Mouse (Mus musculus) right cerebral cortex, adult 2 months (tissue): ENCODE measurements at regions not wholly inside any gene's neighbourhood (a gene's known extent, or its start where the extent isn't known, plus 50 kb on each side); places are given as distances from the start of the nearest gene placed in this dataset.
"Not testable (repeated sequence)": the region's sequence is repeated elsewhere in the genome, so short reads cannot be mapped to it uniquely, and the experiment has no call there.

Experiments
- DNase-seq, 2 experiments: peaks; one replicate each; pipeline ENCODE4 v3.0.0; 2021 to 2022; ENCODE audit warnings: low spot score in 2 of 2

DNA sequence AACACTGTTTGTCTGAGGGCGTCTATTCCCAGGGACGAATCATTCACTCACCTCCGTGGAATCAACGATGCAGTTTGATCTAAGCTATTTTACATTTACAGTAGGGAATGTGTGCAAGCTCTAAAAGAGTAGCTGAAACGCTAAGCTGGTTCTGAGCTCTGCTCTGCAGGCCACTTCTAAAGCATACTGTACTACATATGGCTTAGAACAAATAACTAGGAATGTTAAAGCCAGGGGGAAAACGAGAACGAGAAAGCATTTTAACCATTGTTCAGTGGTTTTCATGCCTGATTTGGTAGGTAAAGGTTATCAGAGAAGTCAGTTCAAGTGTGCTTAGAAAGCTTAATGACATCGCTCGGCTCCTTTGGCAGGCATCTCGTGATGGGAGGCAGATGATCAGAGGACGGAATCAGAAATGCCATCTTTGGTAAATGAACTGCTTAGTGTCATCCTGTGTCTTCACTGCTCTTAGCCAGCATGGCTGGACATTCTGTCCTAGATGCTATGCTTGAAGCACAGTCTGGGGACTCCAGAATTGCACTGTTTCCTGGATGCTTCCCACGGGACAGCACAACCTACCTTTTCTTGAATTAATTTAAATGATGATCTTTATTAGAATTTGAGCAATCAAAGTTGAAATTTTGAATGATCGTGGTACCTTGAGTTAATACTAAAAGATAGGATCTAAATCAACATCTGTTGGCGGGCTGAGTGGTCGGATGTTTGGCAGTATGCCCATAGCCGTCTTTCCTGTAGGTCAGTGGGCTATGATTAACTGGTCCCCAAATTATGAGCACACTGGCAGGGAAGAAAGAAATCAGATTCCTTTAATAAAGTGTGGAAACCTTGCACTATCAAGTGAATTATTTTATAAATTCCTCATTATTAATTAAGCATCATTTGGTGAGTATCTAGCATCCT, 495.2 kb downstream of the Hace1 start:
- DNase-seq = no peak

DNA sequence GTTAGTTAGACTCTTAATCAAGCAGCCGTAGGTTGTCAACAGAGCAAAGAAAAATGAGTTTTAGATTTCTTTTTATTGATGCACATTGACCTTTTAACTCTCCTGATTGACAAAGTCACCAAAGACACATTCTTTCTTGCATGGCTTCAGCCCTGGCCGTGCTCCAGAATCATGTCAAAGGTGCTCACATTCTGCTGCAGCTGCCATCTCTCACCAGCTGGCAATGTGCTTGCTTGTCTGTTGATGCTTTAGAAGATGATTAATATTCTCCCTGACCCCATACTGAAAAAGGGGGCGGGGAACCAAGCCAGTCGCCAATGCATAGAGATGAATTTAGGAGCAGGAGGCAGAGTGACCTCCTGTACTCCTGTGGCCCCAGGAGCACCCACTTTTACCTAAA, 510.1 kb downstream of the Hace1 start:
- DNase-seq = no peak

DNA sequence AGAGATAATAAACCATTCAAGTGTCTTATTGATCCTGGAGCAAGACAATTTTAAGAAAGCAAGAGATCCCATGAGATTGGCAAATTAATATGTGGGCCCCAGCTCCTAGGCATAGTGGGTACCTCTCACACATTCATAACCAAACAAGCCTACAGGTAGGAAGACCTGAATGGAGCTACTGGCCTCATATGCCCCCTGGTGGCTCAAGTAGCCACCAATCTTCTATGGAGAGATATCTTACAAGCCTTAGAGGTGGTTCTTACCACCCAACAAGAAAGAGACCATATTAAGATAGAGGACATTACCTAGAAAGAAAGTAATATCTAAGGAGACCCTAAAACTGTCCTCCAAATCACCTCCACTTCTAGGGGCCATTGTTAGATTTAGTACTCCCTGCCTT, 523.2 kb downstream of the Hace1 start:
- no peak for DNase-seq

DNA sequence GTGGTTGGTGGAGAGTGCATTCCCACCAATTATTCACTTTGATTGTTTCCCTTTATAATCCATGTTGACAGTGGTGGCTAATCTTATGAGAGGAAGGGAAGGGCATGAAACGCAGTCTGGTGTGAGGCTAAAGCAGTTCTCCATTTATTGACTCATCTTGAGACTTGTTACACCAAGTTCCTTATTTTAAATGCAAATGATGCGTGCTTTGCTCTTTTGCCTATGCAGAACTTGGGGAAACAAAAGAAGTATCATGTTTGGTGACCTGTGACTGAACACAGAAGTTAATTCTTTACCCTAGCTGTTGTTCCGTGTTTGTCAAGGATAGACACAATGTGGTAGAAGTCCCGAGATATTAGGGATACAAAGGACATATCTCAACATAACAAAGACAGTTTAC, 531.2 kb downstream of the Hace1 start:
- DNase-seq = no peak

DNA sequence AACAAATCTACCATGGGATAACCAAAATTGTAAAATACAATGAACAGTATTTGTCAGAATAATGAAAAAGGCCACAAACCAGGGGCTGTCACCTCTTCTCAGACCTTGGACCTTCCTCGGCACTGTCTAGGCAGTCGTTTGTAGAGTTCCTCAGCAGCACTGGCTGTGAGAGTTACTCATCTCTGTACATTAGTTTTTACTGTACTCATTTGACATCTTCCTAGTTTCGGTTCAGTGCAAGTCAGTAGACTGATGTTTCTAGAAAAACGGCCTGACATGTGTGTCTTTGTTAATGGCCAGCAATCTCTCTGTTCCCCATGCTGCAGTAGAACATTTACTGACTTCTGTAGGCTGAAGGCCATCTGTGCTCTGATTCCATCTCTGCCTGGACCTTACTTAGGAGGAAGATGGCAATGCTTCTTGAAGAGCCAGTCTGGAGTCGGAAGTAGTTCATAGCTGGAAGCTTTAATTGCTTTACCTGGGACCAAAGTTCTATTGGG, 537.1 kb downstream of the Hace1 start:
- DNase-seq = no peak

DNA sequence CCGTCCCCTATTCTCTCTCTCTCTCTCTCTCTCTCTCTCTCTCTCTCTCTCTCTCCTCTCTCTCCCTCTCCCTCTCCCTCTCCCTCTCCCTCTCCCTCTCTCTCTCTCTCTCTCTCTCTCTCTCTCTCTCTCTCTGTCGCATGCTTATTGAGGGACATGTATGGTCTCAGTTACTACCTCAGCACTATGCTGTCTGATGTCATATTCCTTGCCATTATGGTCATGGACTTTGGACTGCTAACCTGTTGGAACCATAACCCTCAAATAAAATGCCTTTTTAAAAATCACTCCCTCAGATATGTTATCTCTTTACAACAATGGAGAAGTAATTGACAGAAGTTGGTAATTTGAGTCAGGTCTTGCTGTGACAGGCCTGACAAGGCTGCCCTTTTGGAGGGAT, 544.8 kb downstream of the Hace1 start:
- DNase-seq = not testable (repeated sequence)

DNA sequence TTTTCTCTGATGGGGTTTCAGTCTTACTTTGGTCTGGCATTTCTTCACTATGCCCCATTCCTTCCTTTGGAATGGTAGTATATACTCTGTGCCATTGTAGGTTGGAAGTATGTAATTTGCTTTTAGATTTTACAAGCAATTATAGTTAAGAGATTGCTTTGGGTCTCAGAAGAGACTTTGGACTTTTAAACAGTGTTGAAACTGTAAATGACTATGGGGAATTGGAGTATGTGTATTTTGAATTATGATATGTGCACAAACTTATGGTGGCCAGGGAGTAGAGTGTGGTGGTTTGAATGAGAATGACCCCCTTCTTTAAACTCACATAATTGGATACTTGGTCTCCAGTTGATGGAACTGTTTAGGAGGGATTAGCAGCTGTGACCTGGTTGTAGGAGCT, 546.2 kb downstream of the Hace1 start:
- no peak for DNase-seq

DNA sequence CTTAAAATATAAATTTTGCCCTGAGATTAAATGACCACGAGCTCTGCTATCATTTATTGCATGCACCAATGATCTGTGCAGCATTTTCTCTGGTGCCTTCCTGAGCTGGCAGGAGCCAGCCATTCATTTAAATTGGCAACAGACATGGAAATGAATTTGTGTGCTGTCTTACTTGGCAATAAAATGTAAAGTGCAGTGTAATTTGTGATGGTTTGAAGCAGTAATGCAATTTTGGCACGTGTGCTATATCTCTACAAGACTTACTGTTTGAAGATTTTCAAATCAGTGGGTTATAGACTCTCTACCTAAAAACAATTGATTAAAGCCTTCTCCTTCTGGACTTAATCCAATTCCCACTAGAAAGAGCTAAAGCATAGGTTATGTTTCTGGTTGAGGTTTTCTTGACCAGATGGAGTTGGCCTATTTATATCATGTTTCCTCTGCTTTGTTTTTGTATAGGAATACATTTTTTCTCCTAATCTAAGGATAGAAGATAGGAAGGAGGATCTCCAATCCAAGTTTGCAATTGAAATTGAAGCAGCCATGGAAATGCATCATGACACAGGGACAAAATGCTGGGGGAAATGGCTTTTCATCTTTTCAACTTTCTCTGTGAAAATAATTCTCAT, 557.6 kb downstream of the Hace1 start:
- no peak for DNase-seq

DNA sequence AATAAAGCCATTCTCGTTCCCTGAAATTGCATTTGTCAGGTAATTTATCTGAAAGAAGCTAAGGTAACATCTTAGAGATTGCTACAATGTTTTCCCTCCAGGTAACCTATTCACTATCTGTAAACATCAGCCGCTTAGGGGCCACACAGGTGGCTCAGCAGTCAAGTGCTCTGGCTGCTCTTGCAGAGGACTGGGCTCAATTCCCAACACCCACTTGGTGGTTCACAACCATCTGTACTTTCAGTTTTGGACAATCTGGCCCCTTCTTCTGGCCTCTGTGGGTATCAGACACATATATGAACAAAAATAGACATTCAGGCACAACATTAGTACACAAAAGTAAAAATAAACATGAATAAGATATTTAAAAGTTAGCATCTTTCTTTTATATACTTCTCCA, 596.4 kb downstream of the Hace1 start:
- no peak for DNase-seq

DNA sequence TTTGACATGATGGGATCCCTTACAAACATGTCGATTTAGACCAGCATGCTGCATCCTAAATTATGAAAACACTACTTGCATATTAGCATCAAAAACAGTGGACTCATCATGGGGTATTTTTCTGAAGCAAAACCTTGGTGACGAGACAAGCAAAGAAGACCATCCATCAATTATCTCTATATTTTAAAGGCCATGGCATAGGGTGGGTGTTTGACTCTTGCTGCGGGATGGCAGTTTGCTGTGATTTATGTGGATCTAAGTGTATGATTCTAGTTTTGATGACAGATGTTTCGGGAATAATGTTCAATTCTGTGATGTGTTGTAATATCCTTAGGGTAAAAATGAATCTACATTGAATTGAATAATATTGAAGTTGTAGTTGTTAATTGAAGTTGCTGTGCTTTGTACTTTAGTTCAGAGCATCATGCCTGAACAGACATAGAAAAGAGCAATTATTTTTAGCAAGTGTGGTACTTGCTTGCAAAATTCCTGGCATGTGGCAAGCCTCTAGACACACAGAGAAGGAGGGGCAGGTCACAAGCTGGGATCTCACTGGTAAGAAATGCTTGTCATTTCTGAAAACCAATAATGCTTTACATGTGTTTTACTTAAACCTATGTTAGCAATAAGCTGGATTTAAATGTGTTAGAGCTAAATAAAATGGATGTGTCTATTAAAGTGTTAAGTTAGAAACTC, 608.3 kb downstream of the Hace1 start:
- no peak for DNase-seq

DNA sequence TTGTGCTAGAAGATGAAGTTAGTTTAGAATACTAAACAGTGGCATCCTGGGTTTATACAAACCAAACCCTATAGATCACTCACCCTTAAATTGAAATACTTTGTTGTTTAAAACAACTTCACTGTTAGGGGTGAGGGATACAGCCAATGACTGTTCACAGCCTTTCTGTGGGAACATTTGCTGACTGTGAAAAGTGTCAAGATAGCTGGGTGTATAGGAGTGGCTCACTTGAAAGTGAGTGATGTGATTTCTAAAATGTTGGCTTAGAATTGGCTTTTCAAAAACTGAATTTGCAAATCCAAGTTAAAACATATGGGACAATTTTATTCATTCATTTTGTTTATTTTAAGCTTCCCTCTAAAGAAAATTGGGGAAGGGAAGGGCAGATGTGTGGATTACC, 616.5 kb downstream of the Hace1 start:
- DNase-seq = no peak

DNA sequence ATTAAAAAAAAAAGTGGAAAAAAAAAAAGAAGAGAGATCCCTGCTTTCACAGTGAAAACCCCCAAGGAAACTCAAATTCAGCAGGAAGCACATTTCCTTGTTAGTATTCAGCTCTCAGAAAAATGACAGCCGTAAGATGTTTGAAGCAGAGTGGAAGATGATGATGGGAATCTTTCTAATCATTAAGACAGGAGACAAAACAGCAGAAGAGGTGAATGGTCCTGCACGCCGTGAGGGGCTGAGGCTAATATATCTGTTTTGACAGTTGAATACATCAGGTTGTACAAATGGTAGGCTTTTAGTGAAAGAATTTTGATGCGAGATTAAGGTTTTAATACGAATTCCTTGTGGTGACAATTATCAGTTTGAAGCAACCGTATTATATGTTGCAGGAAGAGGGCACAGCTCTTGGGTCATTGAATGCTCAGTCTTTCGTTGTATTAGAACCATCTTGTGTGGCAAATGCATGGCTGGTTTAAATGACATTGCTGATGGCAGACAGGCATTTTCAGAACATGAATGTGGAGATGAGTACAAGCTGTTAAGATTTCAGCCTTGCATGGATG, 649.3 kb downstream of the Hace1 start:
- no peak for DNase-seq

DNA sequence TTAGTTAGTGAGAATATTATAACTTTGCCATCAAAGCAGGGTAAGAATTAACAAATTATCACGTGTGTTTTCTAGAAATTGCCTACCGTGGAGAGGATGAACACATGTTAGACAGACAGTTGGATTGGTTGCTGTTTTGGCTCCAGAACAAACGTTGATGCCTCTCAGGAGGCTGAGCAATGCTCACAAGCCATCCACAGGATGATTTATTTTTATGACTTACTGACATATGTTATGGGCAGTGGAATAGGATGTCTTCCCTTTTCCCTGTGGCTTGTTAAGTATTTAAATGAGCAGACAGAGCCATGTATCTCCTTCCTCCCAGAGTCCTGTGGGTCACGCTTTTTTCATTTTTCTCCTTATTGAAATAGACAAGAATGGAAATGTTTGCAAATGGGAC, 652.0 kb downstream of the Hace1 start:
- DNase-seq = no peak

DNA sequence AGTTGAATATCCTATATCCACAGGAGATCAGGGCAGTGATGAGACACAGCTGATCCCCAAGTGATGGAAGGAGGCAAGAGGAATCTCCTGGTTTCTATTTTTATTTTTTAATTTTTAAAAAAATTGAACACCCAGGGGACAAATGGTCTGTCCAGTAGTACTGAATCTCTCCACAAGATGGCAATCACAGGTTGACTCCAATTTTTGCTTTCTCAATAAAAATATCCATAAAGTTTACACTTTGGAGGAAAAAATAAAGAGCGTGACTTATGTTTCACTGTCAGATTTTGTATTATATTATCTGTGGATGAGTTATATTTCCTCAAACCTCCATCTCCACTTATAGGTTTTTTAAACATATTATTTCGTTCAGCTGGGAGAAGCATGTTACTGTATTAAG, 658.0 kb downstream of the Hace1 start:
- DNase-seq = peak; percentile 20 to 33

DNA sequence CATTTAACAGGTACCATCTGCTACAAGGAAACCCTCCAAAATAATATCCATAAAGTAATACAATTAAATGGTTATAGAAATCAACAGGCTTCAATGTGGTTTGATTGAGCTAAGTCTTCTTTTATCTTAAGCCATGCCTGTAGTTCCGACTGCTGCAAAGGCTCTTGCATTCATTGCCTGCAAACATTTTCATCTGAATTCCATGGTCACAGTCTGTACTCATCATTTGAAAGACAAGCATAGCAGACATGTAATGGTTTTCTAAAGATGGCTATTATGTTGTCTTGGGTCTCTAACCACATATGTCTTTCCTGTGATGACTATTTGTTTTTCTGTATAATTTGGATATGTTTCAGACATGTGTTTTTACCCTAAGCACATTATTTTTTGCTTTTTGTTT, 677.9 kb downstream of the Hace1 start:
- DNase-seq = no peak

DNA sequence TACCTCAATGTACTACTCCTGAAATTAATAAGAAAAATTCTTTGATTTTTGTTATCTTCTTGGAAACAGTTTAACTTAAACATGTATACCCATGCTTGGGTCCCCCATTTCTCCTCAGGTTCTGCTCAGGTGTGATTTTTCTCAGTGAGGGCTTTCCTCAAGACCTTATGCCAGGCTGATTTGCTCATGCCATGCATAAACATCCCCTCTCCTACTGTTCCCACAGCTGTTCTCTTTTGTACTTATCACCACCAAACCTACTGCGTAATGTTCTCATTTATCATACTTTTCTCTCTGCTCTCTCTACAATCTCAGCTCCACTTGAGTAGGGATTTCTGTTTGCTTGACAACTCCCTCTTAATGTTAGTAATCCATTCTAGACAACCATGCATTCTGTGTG, 692.1 kb downstream of the Hace1 start:
- no peak for DNase-seq

DNA sequence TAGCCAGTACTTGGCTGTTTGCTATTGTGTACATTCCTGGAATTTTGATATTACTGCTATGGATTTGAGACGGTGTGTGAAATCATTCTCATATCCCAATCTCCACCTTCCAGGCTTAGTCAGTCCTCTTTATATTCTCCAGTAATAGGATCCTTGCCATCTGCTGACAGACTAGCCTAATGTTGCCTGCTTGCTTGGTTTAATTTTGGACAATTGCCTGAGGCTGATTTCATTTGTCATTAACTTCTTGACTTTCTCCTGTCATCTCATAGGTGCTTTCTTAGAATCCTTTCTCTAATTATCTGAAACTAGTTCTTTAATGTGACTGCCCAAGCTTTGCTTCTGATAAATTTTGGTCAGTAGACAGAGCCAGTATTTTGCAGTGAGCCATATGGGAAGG, 696.2 kb downstream of the Hace1 start:
- DNase-seq = no peak

DNA sequence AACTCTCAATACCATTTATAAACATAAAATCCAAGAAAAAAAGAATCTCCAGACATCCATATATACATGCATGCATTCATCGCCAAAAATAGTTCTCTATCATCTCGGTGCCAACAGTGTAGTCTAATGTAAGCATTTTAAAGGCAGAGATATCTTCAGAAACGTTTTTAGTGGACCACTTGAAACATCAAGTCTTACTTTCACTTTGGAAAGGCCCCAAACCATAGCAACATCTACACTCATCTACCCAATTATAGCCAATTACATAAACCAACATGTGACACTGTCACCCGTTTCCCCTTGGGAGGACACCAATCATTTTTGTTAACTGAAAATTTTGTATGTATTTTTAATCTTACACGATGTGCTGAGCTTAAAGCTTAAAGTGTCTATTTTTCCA, 716.7 kb downstream of the Hace1 start:
- no peak for DNase-seq

DNA sequence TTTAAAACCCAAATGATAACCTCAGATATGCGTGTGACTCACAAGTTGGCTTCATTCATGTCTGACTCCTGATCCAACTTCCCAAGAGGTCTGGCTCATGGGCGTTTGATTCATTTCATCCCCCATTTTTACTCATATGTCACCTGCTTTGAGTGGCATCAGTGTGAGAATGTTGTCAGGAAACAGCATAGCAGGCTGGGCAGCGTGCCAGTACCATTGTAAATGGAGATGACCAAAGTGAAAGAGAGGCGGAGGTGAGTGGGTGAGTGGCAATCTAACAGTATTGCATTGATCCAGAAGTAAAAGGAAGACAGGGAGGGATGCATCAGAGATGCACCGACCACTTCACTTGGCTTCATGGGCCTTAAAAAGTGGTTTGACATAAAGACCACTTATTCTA, 720.7 kb downstream of the Hace1 start:
- DNase-seq = peak; percentile 17 to 23

DNA sequence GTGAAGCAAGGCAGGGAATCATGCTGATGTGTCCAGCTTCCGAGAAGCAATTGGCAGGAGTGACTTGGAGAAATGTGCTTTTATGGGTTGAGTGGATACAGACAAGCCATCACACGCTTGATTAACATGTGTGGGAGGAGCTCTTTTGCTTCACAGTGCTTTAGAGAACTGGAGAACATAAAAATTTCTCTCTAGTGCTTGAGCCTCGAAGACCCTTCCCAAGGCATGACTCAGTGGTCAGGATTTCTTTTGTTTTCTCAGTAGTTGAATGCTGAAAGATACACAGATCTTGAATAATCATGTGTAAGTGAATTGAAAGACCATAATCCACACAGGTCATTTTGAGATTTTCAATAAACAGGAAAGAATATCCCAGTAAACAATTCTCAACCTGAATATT, 721.9 kb downstream of the Hace1 start:
- DNase-seq = no peak

DNA sequence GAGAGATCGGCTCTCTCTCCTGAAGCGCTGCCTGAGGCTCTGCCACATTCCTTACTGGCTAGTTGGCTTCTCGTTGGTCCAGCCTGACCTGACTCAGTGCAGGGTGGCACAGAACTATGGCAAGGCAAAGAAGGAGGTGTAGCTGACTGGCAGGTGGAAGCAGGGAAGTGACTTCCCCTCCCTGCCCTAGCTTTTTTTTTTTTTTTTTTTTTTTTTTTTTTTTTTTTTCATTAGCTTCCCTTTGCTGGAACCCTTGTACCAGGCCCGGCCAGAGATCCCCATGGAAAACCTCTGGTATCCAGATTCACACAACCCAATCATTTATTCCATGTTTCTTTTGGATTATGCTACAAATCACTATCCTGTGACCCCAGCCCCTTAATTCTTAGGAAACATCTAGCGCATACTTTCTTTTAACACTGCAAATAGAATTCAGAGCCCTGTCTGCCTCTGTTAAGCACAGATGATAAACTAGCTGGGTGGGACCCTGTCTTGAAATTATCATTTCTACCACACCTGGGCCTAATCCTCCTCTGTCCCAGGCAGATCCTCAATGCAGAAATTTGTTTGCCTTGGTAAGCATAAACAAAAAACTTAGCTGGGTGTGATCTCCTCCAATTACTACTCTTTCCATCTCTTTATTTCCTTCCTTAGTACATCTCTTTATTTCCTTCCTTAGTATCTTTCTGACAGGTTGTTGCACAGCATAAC, 742.9 kb downstream of the Hace1 start:
- no peak for DNase-seq

DNA sequence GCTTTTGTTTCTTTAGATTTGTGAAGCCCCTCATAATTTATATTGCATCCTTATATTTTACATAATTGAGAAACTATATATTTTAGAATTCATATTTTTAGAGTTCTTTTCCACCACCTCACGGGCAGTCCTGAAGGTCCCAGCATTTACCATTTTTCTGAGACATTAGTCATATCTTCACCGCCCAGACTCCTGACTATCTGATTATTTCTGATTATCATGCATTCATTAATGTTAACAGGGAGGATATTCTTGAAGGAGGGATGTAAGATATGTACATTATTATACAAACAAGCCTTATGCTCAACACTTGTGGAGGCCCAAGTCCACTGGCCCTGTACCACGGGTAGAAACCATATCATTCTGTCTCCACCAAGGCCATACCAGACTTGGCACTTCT, 743.4 kb downstream of the Hace1 start:
- DNase-seq = no peak
